Mouse (Mus musculus): Measurements from ENCODE around the gene Helq.

DNA sequence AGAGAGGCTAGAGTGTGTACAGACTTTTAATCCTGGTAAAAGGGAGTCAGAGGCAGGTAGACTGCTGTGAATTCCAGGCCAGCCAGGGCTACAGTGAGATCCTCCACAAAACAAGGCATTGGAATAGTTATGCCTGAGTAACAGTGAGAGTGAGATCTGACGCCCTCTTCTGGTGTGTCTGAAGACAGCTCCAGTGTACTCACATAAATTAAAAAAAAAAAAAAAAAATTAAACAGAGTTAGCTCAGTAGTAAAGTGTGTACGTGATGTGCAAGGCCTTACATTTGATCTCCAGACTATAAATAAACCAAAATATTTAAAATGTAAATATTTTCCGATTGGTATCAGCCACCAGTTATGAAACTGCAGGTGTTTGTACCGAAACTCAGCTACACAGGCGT is 4.3 kb downstream of the Helq start:
- TF ChIP-seq POLR2A (IDR thresholded peaks at IDR 0.05; ENCODE audit: insufficient read length, low read depth): no peak
- TF ChIP-seq USF1 (IDR thresholded peaks at IDR 0.05; ENCODE audit: low read depth): no peak
- no peak for TF ChIP-seq E2F4 (IDR thresholded peaks at IDR 0.05; ENCODE audit: insufficient read depth)
- TF ChIP-seq POLR2AphosphoS2 (IDR thresholded peaks at IDR 0.05; ENCODE audit: insufficient read length, low read depth): no peak
- no peak for TF ChIP-seq REST (IDR thresholded peaks at IDR 0.05; ENCODE audit: insufficient read depth, insufficient read length)
- no peak for TF ChIP-seq SRF (IDR thresholded peaks at IDR 0.05; ENCODE audit: control insufficient read depth, insufficient read length, low read depth)
- TF ChIP-seq CEBPB (IDR thresholded peaks at IDR 0.05; ENCODE audit: insufficient read depth, poor library complexity, severe bottlenecking): no peak
- TF ChIP-seq TCF12 (IDR thresholded peaks at IDR 0.05; ENCODE audit: insufficient read depth, poor library complexity, severe bottlenecking): no peak
- TF ChIP-seq MYOD1 (IDR thresholded peaks at IDR 0.05; ENCODE audit: control insufficient read depth in 1 of 3, insufficient read length in 2 of 3, low read depth in 2 of 3): no peak

Measured in myocyte (in vitro differentiated cells).